Mouse (Mus musculus) ovary, postnatal 36 days (tissue): ENCODE measurements around the gene Il2rb.
A peak's percentile ranks its signal among the peaks of the same experiment; 100 is the strongest.

Source experiments
- DNase-seq: peaks from one replicate; pipeline ENCODE4 v3.0.0; 2022; ENCODE audit warnings: low spot score, mixed read lengths

Il2rb gene

GRCm38 (mm10) chr15:78520112-78520715 is 25.1 kb upstream of the Il2rb start:
- no peak for DNase-seq

- no peak for DNase-seq
Measured at GRCm38 (mm10) chr15:78518221-78518620, 23.1 kb upstream of the Il2rb start.

- no peak for DNase-seq
Measured at GRCm38 (mm10) chr15:78515759-78516158, 20.7 kb upstream of the Il2rb start.

- peak; percentile 69 for DNase-seq
Measured at GRCm38 (mm10) chr15:78514393-78515146, 19.5 kb upstream of the Il2rb start.

GRCm38 (mm10) chr15:78513019-78513418 is 17.9 kb upstream of the Il2rb start:
- no peak for DNase-seq

- no peak for DNase-seq
Measured at GRCm38 (mm10) chr15:78511951-78512350, 16.9 kb upstream of the Il2rb start.

GRCm38 (mm10) chr15:78510736-78511135 is 15.7 kb upstream of the Il2rb start:
- DNase-seq = no peak

- no peak for DNase-seq
Measured at GRCm38 (mm10) chr15:78510121-78510576, 15.1 kb upstream of the Il2rb start.

- DNase-seq = no peak
Measured at GRCm38 (mm10) chr15:78509297-78509899, 14.3 kb upstream of the Il2rb start.

GRCm38 (mm10) chr15:78508443-78508842 is 13.4 kb upstream of the Il2rb start:
- DNase-seq = no peak

GRCm38 (mm10) chr15:78505541-78505940 is 10.5 kb upstream of the Il2rb start:
- no peak for DNase-seq

- no peak for DNase-seq
Measured at GRCm38 (mm10) chr15:78504816-78505215, 9.7 kb upstream of the Il2rb start.

GRCm38 (mm10) chr15:78504013-78504412 is 8.9 kb upstream of the Il2rb start:
- no peak for DNase-seq

- DNase-seq = no peak
Measured at GRCm38 (mm10) chr15:78502437-78503132, 7.5 kb upstream of the Il2rb start.

- no peak for DNase-seq
Measured at GRCm38 (mm10) chr15:78493401-78494010, 1.6 kb downstream of the Il2rb start.

- DNase-seq = no peak
Measured at GRCm38 (mm10) chr15:78491301-78491700, 3.8 kb downstream of the Il2rb start.

GRCm38 (mm10) chr15:78489906-78490305 is 5.2 kb downstream of the Il2rb start:
- no peak for DNase-seq

GRCm38 (mm10) chr15:78489248-78489647 is 5.8 kb downstream of the Il2rb start:
- no peak for DNase-seq

- no peak for DNase-seq
Measured at GRCm38 (mm10) chr15:78487066-78487465, 8.0 kb downstream of the Il2rb start.

- DNase-seq = no peak
Measured at GRCm38 (mm10) chr15:78486564-78486963, 8.5 kb downstream of the Il2rb start.

GRCm38 (mm10) chr15:78483311-78483710 is 11.8 kb downstream of the Il2rb start:
- DNase-seq = no peak

- no peak for DNase-seq
Measured at GRCm38 (mm10) chr15:78482518-78482917, 12.6 kb downstream of the Il2rb start.
